Mouse (Mus musculus) limb, embryonic 14.5 days (tissue): ENCODE measurements around the gene Ncoa1. TPM values are rescaled to one million over a fixed set of nuclear protein-coding genes. Genes with fewer than 3 reads are reported as not detected.

ENCODE experiments used
- ATAC-seq: fragments of 200-750 bp; cut with Nextera tagmentation; 2 replicates; pipeline ENCODE4 v1.8.0; 2017; ENCODE audit warnings: low read depth, moderate number of reproducible peaks, moderate TSS enrichment; ENCODE audit not compliant: low FRiP score
- DNase-seq: peaks from one replicate; pipeline ENCODE4 v3.0.0-alpha.2; 2015; ENCODE audit warnings: low spot score
- H3K27ac ChIP-seq: fragments of 300-500 bp; sonication (generic); replicated peaks from 2 replicates; pipeline ENCODE4 v1.5.1; 2014; ENCODE audit warnings: low read depth, mild to moderate bottlenecking, low read length, moderate library complexity, mixed read lengths
- H3K27me3 ChIP-seq: fragments of 300-500 bp; sonication (generic); 2 replicates; pipeline ENCODE4 v1.6.1; 2014; ENCODE audit warnings: low read length, mixed read lengths; ENCODE audit not compliant: control insufficient read depth, insufficient read depth
- H3K36me3 ChIP-seq: fragments of 300-500 bp; sonication (generic); 2 replicates; pipeline ENCODE4 v1.6.1; 2014; ENCODE audit warnings: mild to moderate bottlenecking, low read length, moderate library complexity, mixed read lengths; ENCODE audit not compliant: control insufficient read depth, insufficient read depth
- H3K4me1 ChIP-seq: fragments of 300-500 bp; sonication (generic); 2 replicates; pipeline ENCODE4 v1.6.1; 2014; ENCODE audit warnings: antibody characterized with exemption, low read length, mixed read lengths; ENCODE audit not compliant: control insufficient read depth, insufficient read depth
- H3K4me2 ChIP-seq: fragments of 300-500 bp; sonication (generic); replicated peaks from 2 replicates; pipeline ENCODE4 v1.6.1; 2014; ENCODE audit warnings: low read depth, mild to moderate bottlenecking, low read length, moderate library complexity; ENCODE audit not compliant: severe bottlenecking
- H3K4me3 ChIP-seq: fragments of 300-500 bp; sonication (generic); replicated peaks from 2 replicates; pipeline ENCODE4 v1.5.1; 2014; ENCODE audit warnings: low read length
- H3K9ac ChIP-seq: fragments of 300-500 bp; sonication (generic); 2 replicates; pipeline ENCODE4 v1.6.1; 2014; ENCODE audit warnings: mild to moderate bottlenecking, low read depth, low read length, moderate library complexity; ENCODE audit not compliant: severe bottlenecking
- H3K9me3 ChIP-seq: fragments of 300-500 bp; sonication (generic); 2 replicates; pipeline ENCODE4 v1.6.1; 2016; ENCODE audit warnings: low read length; ENCODE audit not compliant: control insufficient read depth
- POLR2A ChIP-seq: fragments of 200-500 bp; IDR thresholded peaks from 2 replicates; pipeline ENCODE4 v1.8.0; 2012; ENCODE audit warnings: inconsistent platforms, mild to moderate bottlenecking, moderate library complexity, borderline replicate concordance; ENCODE audit not compliant: insufficient read depth, insufficient read length; ENCODE audit errors: extremely low read depth
- WGBS: fragments of 180-500 bp; shearing (Covaris S2); extraction: QIAGEN DNeasy Blood & Tissue Kit; methylation state at CpG from one replicate; pipeline ENCODE4 v1.1.7; 2014; 5-methylcytosine and 5-hydroxymethylcytosine counted together
- polyA plus RNA-seq, 2 experiments: library from polyadenylated mRNA; depleted of rRNA in 1 of 2; stranded (reverse) in 1 of 2; unstranded in 1 of 2; fragments of >200 nt; fragmentation: Nextera tagmentation in 1 of 2; extraction: Ambion mirVana in 1 of 2; gene quantifications; 2 replicates each; pipeline versions ENCODE4 v1.2.1 to v1.2.3; 2012 to 2014

The Ncoa1 gene
- polyA plus RNA-seq, 2 experiments = 26.3 to 26.9 TPM

DNA sequence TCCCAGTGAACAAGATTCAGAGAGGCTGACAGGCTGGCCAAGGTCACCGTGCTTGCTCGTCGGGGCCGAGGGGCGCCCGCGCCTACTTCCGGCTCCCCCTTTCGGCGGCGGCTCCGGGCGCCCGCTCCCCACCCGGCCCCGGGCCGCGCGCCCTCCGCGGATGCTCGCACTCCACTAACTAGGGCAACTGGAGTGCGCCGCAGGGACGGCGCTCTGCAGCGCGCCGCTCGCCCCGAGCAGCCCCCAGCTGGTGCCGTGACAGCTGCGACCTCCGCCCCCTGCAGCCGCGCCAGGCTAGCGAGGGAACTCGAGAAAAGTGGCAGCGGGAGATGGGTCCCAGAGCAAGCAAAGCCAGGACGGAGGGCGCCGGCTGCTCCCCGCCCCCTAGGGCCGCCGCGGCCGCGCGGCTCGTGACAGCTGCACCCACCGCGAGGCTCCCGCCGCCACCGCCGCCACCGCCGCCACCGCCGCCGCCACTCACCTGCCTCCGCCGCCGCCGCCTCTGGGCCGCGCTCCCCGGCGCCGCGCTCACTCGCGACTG, 621 bp downstream of the Ncoa1 start:
- Histone ChIP-seq H3K4me1 (peaks cover 22% of the 10 kb centered on the region), H3K36me3 (no peaks in the 10 kb centered on the region), H3K27ac (peak overlapping the region; percentile 94), H3K9me3 (no peaks in the 10 kb centered on the region), H3K9ac (peak overlapping the region; percentile 90), H3K4me3 (peak overlapping the region; percentile 85), H3K27me3 (no peaks in the 10 kb centered on the region), H3K4me2 (peak overlapping the region; percentile 89)
- peak; percentile 33 for DNase-seq
- TF ChIP-seq POLR2A = no peak
- 0% methylated on average over 33 of the region's 73 CpGs for WGBS
- peak; percentile 70 for ATAC-seq

GRCm38 (mm10) chr12:4475251-4475993, 1.6 kb downstream of the Ncoa1 start:
- H3K4me2 ChIP-seq = peak overlapping the region; percentile 89
- H3K9me3 ChIP-seq = no peaks in the 10 kb centered on the region
- no peaks in the 10 kb centered on the region for H3K27me3 ChIP-seq
- H3K9ac ChIP-seq = peak overlapping the region; percentile 90
- H3K36me3 ChIP-seq = no peaks in the 10 kb centered on the region
- 0 out of 2 replicates have a peak overlapping the region, but pooled peaks have one; percentile 4 for H3K27ac ChIP-seq
- 8% methylated on average over 18 of the region's 18 CpGs for WGBS
- peak; percentile 63 for DNase-seq
- no peak for TF ChIP-seq POLR2A
- H3K4me1 ChIP-seq = peaks cover 22% of the 10 kb centered on the region
- peak; percentile 39; the same call in 1 of the 2 replicates for ATAC-seq
- peak overlapping the region; percentile 85 for H3K4me3 ChIP-seq

- no peak overlapping the region for H3K4me3 ChIP-seq
- peaks cover 7% of the 10 kb centered on the region for H3K4me1 ChIP-seq
- H3K27ac ChIP-seq = no peak overlapping the region
- WGBS = 48% methylated on average over 2 of the region's 2 CpGs
- no peak for DNase-seq
- no peak for TF ChIP-seq POLR2A
- H3K27me3 ChIP-seq = no peaks in the 10 kb centered on the region
- H3K4me2 ChIP-seq = no peak overlapping the region
- H3K36me3 ChIP-seq = no peaks in the 10 kb centered on the region
- ATAC-seq = no peak
- H3K9ac ChIP-seq = no peak overlapping the region
- no peaks in the 10 kb centered on the region for H3K9me3 ChIP-seq
Observed at GRCm38 (mm10) chr12:4469115-4469514, 7.9 kb downstream of the Ncoa1 start.

DNA sequence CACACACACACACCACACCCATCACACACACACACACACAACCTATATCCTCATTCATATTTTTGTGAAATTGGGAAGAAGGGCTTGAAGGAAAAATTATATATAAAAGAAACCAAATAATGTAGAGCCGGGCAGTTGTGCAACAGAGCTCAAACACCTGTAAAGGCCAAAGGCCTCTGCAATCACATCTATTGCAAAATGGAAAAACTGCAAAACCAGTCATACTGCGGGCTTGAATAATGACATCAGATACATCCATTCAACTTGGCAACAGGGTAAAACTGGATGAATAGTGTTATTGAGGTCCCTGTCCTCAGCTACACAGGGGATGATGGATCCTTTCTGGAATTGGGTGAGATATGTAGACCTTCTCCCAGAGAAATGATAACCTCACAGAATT, 13.3 kb downstream of the Ncoa1 start:
- Histone ChIP-seq H3K9me3 (no peaks in the 10 kb centered on the region), H3K4me3 (no peak overlapping the region), H3K27ac (no peak overlapping the region), H3K36me3 (no peaks in the 10 kb centered on the region), H3K9ac (no peak overlapping the region), H3K27me3 (no peaks in the 10 kb centered on the region), H3K4me1 (no peaks in the 10 kb centered on the region), H3K4me2 (no peak overlapping the region)
- DNase-seq (no peak), ATAC-seq (no peak)
- WGBS = 92% methylated on average over 2 of the region's 2 CpGs
- no peak for TF ChIP-seq POLR2A

DNA sequence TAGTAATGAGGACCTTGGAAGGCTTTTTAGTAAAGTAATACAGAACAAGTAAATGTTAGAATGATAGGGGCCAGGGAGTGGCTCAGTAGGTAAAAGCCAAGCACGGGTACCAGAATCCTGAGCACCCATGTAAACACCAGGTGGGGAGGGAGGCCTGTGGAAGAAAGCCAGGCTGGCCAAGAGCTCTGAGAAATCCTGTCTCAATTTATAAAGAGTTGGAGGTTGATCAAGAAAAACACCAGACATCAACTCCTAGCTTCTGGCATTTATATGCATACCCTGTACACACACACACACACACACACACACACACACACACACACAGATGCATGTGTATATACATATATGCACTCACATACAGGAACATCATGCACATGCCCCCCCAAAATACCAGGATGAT, 14.6 kb downstream of the Ncoa1 start:
- H3K27me3 ChIP-seq = no peaks in the 10 kb centered on the region
- H3K36me3 ChIP-seq = no peaks in the 10 kb centered on the region
- no peak for DNase-seq
- TF ChIP-seq POLR2A = no peak
- no peaks in the 10 kb centered on the region for H3K4me1 ChIP-seq
- no peaks in the 10 kb centered on the region for H3K9me3 ChIP-seq
- ATAC-seq = no peak
- H3K9ac ChIP-seq = no peak overlapping the region
- H3K4me2 ChIP-seq = no peak overlapping the region
- H3K27ac ChIP-seq = no peak overlapping the region
- no peak overlapping the region for H3K4me3 ChIP-seq
- 73% methylated on average over 1 of the region's 1 CpGs for WGBS
